Mouse (Mus musculus): ENCODE results near the gene Tmed11. TPM values are rescaled to one million over a fixed set of nuclear protein-coding genes. Genes with fewer than 3 reads are reported as not detected.
"Not testable (repeated sequence)": the region's sequence is repeated elsewhere in the genome, so short reads cannot be mapped to it uniquely, and the experiment has no call there.

Gene Tmed11
- polyA plus RNA-seq (2015; fragmentation: Nextera tagmentation; extraction: Ambion mirVana) = 0.12 TPM in 1 of 2 replicates, not detected in the other

DNA sequence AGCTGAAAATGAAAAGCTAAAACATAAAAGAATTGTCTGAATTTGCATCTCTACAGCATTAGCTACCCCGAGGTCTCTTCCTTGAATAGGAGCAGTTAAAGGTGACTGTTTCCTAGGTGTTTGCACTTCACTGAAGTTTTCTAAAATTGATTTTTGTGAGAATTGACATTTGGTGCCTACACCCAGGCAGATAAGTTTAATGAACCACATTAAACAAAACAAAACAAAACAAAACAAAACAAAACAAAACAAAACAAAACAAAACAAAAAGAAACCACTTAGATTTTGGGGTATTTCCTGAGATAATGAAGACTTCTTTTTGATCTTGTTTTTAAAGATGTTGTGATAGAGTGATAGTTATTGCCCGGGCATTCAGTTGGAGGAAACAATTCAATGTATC is at the start of gene Tmed11:
Tmed11 (minus strand) TSS at position 101 of the 400 bp plus-strand sequence.
- H3K9me3 ChIP-seq (ENCODE audit: control insufficient read depth, low read length); H3K9ac ChIP-seq (ENCODE audit: low read length); H3K27ac ChIP-seq (replicated peaks); ATAC-seq (ENCODE audit: low FRiP score, low TSS enrichment); H3K27me3 ChIP-seq (ENCODE audit: control insufficient read depth, insufficient read depth, low read length); DNase-seq (ENCODE audit: low spot score); H3K36me3 ChIP-seq (ENCODE audit: control insufficient read depth, insufficient read depth, low read length); H3K4me2 ChIP-seq (replicated peaks; ENCODE audit: low read depth); H3K4me1 ChIP-seq (replicated peaks; ENCODE audit: control insufficient read depth, insufficient read depth); H3K4me3 ChIP-seq (ENCODE audit: low read depth, low read length): not testable (repeated sequence)
- 71% methylated on average over 2 of the region's 2 CpGs for WGBS

DNA sequence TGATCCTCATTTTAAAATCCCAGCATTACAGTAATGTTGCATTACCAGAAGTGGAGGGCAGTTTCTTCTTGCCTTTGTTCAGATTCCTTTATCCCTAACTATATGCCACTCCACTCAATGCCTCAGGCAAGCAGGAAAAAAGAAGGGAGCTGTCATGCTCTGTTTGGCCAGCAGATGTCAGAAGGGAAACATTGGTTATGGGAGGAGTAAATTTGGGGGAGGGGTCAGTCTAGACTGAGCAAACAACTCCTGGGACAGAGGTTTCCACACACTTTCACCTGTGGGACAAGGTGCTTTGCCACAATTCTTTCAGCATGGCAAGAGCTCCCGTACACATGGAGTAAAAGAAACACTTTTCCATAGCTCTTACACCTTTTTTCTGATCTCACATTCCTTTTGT is 41.0 kb upstream of the Tmed11 start:
- ATAC-seq (ENCODE audit: low FRiP score, low TSS enrichment) (no peak), DNase-seq (ENCODE audit: low spot score) (peak; percentile 28)
- H3K4me2 ChIP-seq (replicated peaks; ENCODE audit: low read depth) = no peak overlapping the region
- no peaks in the 10 kb centered on the region for H3K27me3 ChIP-seq (ENCODE audit: control insufficient read depth, insufficient read depth, low read length)
- H3K4me3 ChIP-seq (ENCODE audit: low read depth, low read length) = no peak overlapping the region
- no peak overlapping the region for H3K9ac ChIP-seq (ENCODE audit: low read length)
- TF ChIP-seq EP300 (optimal IDR thresholded peaks at IDR 0.05) (no peak), CTCF (IDR thresholded peaks at IDR 0.05; ENCODE audit: low read depth) (peak; percentile 65)
- no peak overlapping the region for H3K27ac ChIP-seq (replicated peaks)
- H3K4me1 ChIP-seq (replicated peaks; ENCODE audit: control insufficient read depth, insufficient read depth) = no peaks in the 10 kb centered on the region
- no peaks in the 10 kb centered on the region for H3K9me3 ChIP-seq (ENCODE audit: control insufficient read depth, low read length)
- WGBS = 52% methylated on average over 1 of the region's 1 CpGs
- H3K36me3 ChIP-seq (ENCODE audit: control insufficient read depth, insufficient read depth, low read length) = no peaks in the 10 kb centered on the region

DNA sequence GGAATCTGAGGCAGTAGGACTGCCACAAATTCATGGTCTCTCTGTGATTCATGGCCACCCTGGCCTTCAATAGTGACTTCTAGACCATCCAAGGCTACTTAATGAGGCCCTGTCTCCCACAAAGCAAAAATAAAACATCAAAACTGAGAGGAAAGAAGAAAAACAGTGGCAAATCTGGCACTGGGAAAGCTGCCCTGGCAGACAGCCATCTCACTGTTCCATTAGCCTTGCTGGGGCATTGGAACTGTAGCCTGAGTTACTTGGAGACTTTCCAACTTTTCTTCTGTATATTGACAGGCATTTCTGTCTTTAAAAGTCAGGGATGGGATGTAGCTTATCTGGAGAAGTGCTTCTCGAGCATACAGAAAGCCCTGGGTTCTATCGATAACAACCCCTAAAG is 28.1 kb upstream of the Tmed11 start:
- Histone ChIP-seq H3K4me1 (replicated peaks; ENCODE audit: control insufficient read depth, insufficient read depth) (no peaks in the 10 kb centered on the region), H3K9me3 (ENCODE audit: control insufficient read depth, low read length) (no peaks in the 10 kb centered on the region), H3K36me3 (ENCODE audit: control insufficient read depth, insufficient read depth, low read length) (no peaks in the 10 kb centered on the region), H3K27ac (replicated peaks) (no peak overlapping the region), H3K9ac (ENCODE audit: low read length) (no peak overlapping the region), H3K4me2 (replicated peaks; ENCODE audit: low read depth) (no peak overlapping the region), H3K27me3 (ENCODE audit: control insufficient read depth, insufficient read depth, low read length) (no peaks in the 10 kb centered on the region), H3K4me3 (ENCODE audit: low read depth, low read length) (no peak overlapping the region)
- DNase-seq (ENCODE audit: low spot score) = no peak
- ATAC-seq (ENCODE audit: low FRiP score, low TSS enrichment) = no peak
- 76% methylated on average over 2 of the region's 2 CpGs for WGBS
- TF ChIP-seq EP300 (optimal IDR thresholded peaks at IDR 0.05) (no peak), CTCF (IDR thresholded peaks at IDR 0.05; ENCODE audit: low read depth) (no peak)

DNA sequence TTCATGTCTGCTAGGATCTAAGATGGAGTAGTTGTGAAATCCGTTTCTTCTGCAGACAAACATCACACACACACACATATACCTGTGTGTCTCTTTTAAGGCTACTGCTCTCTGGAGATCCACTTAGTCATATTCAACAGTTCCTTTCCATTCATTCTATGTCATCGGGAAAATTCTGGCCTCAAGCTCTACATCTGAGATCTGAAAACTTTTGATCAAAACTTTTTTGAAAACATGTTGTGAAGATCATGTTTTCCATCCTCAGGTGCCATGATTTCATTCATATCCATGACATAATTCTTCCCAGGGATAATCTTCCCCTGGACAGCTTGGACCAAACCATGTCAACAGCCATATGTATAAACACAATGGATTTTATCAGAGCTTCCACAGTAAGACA is 13.6 kb upstream of the Tmed11 start, which contains the start of gene Vmn2r8:
Vmn2r8 (minus strand) TSS at position 101 of the 400 bp plus-strand sequence.
- H3K36me3 ChIP-seq (ENCODE audit: control insufficient read depth, insufficient read depth, low read length); H3K27ac ChIP-seq (replicated peaks); H3K4me2 ChIP-seq (replicated peaks; ENCODE audit: low read depth); H3K4me1 ChIP-seq (replicated peaks; ENCODE audit: control insufficient read depth, insufficient read depth); H3K9ac ChIP-seq (ENCODE audit: low read length); H3K4me3 ChIP-seq (ENCODE audit: low read depth, low read length); DNase-seq (ENCODE audit: low spot score); H3K27me3 ChIP-seq (ENCODE audit: control insufficient read depth, insufficient read depth, low read length); H3K9me3 ChIP-seq (ENCODE audit: control insufficient read depth, low read length); ATAC-seq (ENCODE audit: low FRiP score, low TSS enrichment): not testable (repeated sequence)
- 72% methylated on average over 2 of the region's 2 CpGs for WGBS

- Histone ChIP-seq H3K36me3 (ENCODE audit: control insufficient read depth, insufficient read depth, low read length) (no peaks in the 10 kb centered on the region), H3K4me2 (replicated peaks; ENCODE audit: low read depth) (no peak overlapping the region), H3K27me3 (ENCODE audit: control insufficient read depth, insufficient read depth, low read length) (no peaks in the 10 kb centered on the region), H3K9me3 (ENCODE audit: control insufficient read depth, low read length) (no peaks in the 10 kb centered on the region), H3K27ac (replicated peaks) (no peak overlapping the region), H3K4me1 (replicated peaks; ENCODE audit: control insufficient read depth, insufficient read depth) (no peaks in the 10 kb centered on the region), H3K4me3 (ENCODE audit: low read depth, low read length) (no peak overlapping the region), H3K9ac (ENCODE audit: low read length) (no peak overlapping the region)
- 44% methylated on average over 1 of the region's 1 CpGs for WGBS
- TF ChIP-seq CTCF (IDR thresholded peaks at IDR 0.05; ENCODE audit: low read depth) (no peak), EP300 (optimal IDR thresholded peaks at IDR 0.05) (no peak)
- ATAC-seq (ENCODE audit: low FRiP score, low TSS enrichment) (no peak), DNase-seq (ENCODE audit: low spot score) (no peak)
Observed at GRCm38 (mm10) chr5:108803646-108804045, 8.5 kb upstream of the Tmed11 start.

DNA sequence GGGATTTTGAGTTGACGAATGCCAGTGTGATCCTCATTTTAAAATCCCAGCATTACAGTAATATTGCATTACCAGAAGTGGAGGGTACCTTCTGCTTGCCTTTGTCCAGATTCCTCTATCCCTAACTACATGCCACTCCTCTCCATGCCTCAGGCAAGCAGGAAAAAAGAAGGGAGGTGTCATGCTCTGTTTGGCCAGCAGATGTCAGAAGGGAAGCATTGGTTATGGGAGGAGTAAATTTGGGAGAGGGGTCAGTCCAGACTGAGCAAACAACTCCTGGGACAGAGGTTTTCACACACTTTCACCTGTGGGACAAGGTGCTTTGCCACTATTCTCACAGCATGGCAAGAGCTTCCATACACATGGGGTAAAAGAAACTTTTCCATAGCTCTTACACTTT is 4.8 kb downstream of the Tmed11 start:
- H3K27ac ChIP-seq (replicated peaks); H3K9ac ChIP-seq (ENCODE audit: low read length); ATAC-seq (ENCODE audit: low FRiP score, low TSS enrichment); H3K27me3 ChIP-seq (ENCODE audit: control insufficient read depth, insufficient read depth, low read length); H3K36me3 ChIP-seq (ENCODE audit: control insufficient read depth, insufficient read depth, low read length); H3K4me1 ChIP-seq (replicated peaks; ENCODE audit: control insufficient read depth, insufficient read depth); H3K9me3 ChIP-seq (ENCODE audit: control insufficient read depth, low read length); H3K4me3 ChIP-seq (ENCODE audit: low read depth, low read length); H3K4me2 ChIP-seq (replicated peaks; ENCODE audit: low read depth): not testable (repeated sequence)
- DNase-seq (ENCODE audit: low spot score) = peak; percentile 15
- 23% methylated on average over 1 of the region's 1 CpGs for WGBS
- TF ChIP-seq CTCF (IDR thresholded peaks at IDR 0.05; ENCODE audit: low read depth) = peak; percentile 73

All from stomach, postnatal 0 days (tissue).